Mouse (Mus musculus): ENCODE data around the gene Zfp82. TPM values are rescaled to one million over a fixed set of nuclear protein-coding genes. Genes with fewer than 3 reads are reported as not detected.

The Zfp82 gene
- polyA plus RNA-seq, 1 experiment from 2014 or later, result 4.2 TPM

DNA sequence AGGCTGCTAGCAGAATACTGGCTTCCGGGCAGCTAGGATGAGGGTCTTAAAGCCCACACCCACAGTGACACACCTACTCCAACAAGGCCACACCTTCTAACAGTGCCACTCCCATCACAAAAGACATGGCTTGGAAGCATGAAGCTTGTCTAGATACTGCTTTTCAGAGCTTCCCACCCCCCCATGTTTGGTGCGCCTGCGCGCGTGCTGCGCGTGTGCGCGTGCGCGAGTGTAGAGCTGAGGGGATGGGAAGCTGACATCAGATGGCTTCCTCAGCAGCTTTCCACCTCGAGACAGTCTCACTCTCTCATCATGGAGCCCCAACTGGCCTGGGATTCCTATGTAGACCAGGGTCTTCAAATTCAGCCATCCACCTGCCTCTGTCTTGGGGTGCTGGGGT lies 38.4 kb downstream of the Zfp82 start:
- Histone ChIP-seq H3K9ac (no peak overlapping the region), H3K9me3 (no peaks in the 10 kb centered on the region), H3K4me2 (no peak overlapping the region), H3K4me1 (no peaks in the 10 kb centered on the region), H3K4me3 (no peak overlapping the region), H3K36me3 (peaks cover 27% of the 10 kb centered on the region), H3K27ac (replicated peaks) (no peak overlapping the region), H3K27me3 (replicated peaks) (no peaks in the 10 kb centered on the region)
- WGBS, result 87% methylated on average over 12 of the region's 12 CpGs
- no peak for ATAC-seq (ENCODE audit: extremely low read depth, insufficient number of reproducible peaks, low FRiP score, low TSS enrichment)

GRCm38 (mm10) chr7:30031379-30031778 lies 41.3 kb downstream of the Zfp82 start:
- Histone ChIP-seq H3K9ac (no peak overlapping the region), H3K27ac (replicated peaks) (no peak overlapping the region)
- 82% methylated on average over 3 of the region's 3 CpGs for WGBS

GRCm38 (mm10) chr7:30030677-30031076 lies 42.0 kb downstream of the Zfp82 start:
- H3K9me3 ChIP-seq, result no peaks in the 10 kb centered on the region
- peaks cover 30% of the 10 kb centered on the region for H3K36me3 ChIP-seq
- H3K4me3 ChIP-seq, result no peak overlapping the region
- no peaks in the 10 kb centered on the region for H3K27me3 ChIP-seq (replicated peaks)
- WGBS, result 40% methylated on average over 6 of the region's 6 CpGs
- H3K27ac ChIP-seq (replicated peaks), result no peak overlapping the region
- H3K9ac ChIP-seq, result no peak overlapping the region
- H3K4me2 ChIP-seq, result no peak overlapping the region
- no peaks in the 10 kb centered on the region for H3K4me1 ChIP-seq
- ATAC-seq (ENCODE audit: extremely low read depth, insufficient number of reproducible peaks, low FRiP score, low TSS enrichment), result no peak; the same call in 1 of the 2 replicates

More at GRCm38 (mm10) chr7:30031379-30031778, 41.3 kb downstream of the Zfp82 start:
- Histone ChIP-seq H3K27me3 (replicated peaks) (no peaks in the 10 kb centered on the region), H3K9me3 (no peaks in the 10 kb centered on the region), H3K4me3 (no peak overlapping the region), H3K4me1 (no peaks in the 10 kb centered on the region), H3K4me2 (no peak overlapping the region), H3K36me3 (peaks cover 26% of the 10 kb centered on the region)
- ATAC-seq (ENCODE audit: extremely low read depth, insufficient number of reproducible peaks, low FRiP score, low TSS enrichment), result no peak

DNA sequence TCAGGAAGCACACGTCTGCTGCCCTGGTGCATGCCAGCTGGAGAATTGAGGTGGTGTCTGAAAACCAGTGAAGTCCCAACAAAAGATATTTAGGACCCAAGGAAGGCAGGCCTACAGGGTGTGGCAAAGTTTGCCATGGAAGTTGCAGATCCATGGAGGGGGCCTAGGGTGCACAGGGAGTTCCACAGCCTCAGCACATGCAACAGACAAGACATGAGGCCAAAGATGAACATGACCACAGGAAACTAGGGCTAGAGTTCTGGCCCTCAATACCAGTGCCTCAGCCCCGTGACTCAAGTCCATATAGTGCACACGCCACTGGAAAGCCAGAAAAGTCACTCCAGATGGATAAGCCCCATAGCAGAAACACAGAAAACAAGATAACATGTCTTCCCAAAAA lies 44.1 kb downstream of the Zfp82 start:
- Histone ChIP-seq H3K27me3 (replicated peaks) (no peaks in the 10 kb centered on the region), H3K9me3 (no peaks in the 10 kb centered on the region), H3K4me2 (no peak overlapping the region), H3K36me3 (peaks cover 50% of the 10 kb centered on the region), H3K4me1 (no peaks in the 10 kb centered on the region), H3K27ac (replicated peaks) (no peak overlapping the region), H3K4me3 (no peak overlapping the region), H3K9ac (no peak overlapping the region)
- WGBS, result 86% methylated on average over 3 of the region's 3 CpGs
- no peak for ATAC-seq (ENCODE audit: extremely low read depth, insufficient number of reproducible peaks, low FRiP score, low TSS enrichment)

DNA sequence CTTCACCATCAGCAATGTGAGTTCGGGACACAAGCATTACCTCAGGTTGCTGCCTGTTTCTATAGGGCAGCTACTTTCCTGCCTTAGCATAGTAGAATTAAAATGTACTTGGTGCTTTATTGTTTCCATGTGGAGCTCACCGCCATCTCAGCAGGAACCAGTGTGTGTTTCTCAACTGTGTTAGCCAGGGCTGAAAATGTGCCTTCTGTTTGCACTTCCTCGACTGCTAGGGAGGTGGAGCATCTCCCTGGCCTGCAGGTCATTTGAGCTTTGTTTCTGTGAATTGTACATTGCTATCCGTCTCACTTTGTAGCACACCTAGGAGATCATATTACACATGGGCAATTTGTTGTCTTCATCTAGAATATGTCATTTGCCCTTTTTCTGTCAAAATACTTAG lies 45.4 kb downstream of the Zfp82 start:
- H3K27me3 ChIP-seq (replicated peaks), result no peaks in the 10 kb centered on the region
- H3K27ac ChIP-seq (replicated peaks), result no peak overlapping the region
- WGBS, result 79% methylated on average over 4 of the region's 4 CpGs
- ATAC-seq (ENCODE audit: extremely low read depth, insufficient number of reproducible peaks, low FRiP score, low TSS enrichment), result no peak
- H3K9me3 ChIP-seq, result no peaks in the 10 kb centered on the region
- H3K4me1 ChIP-seq, result no peaks in the 10 kb centered on the region
- no peak overlapping the region for H3K4me3 ChIP-seq
- H3K4me2 ChIP-seq, result no peak overlapping the region
- H3K36me3 ChIP-seq, result peaks cover 62% of the 10 kb centered on the region
- no peak overlapping the region for H3K9ac ChIP-seq

- Histone ChIP-seq H3K4me1 (no peaks in the 10 kb centered on the region), H3K9me3 (no peaks in the 10 kb centered on the region), H3K27ac (replicated peaks) (no peak overlapping the region), H3K9ac (no peak overlapping the region), H3K4me2 (no peak overlapping the region), H3K36me3 (peaks cover 82% of the 10 kb centered on the region), H3K4me3 (no peak overlapping the region), H3K27me3 (replicated peaks) (no peaks in the 10 kb centered on the region)
- ATAC-seq (ENCODE audit: extremely low read depth, insufficient number of reproducible peaks, low FRiP score, low TSS enrichment), result no peak
- WGBS, result 73% methylated on average over 5 of the region's 5 CpGs
Measured at GRCm38 (mm10) chr7:30025358-30025757, 47.3 kb downstream of the Zfp82 start.

- Histone ChIP-seq H3K9ac (no peak overlapping the region), H3K4me1 (no peaks in the 10 kb centered on the region), H3K9me3 (no peaks in the 10 kb centered on the region), H3K4me2 (no peak overlapping the region), H3K36me3 (peaks cover 97% of the 10 kb centered on the region), H3K27me3 (replicated peaks) (no peaks in the 10 kb centered on the region), H3K27ac (replicated peaks) (no peak overlapping the region), H3K4me3 (no peak overlapping the region)
- WGBS, result 54% methylated on average over 8 of the region's 8 CpGs
- ATAC-seq (ENCODE audit: extremely low read depth, insufficient number of reproducible peaks, low FRiP score, low TSS enrichment), result no peak
Measured at GRCm38 (mm10) chr7:30023800-30024199, 48.9 kb downstream of the Zfp82 start.

DNA sequence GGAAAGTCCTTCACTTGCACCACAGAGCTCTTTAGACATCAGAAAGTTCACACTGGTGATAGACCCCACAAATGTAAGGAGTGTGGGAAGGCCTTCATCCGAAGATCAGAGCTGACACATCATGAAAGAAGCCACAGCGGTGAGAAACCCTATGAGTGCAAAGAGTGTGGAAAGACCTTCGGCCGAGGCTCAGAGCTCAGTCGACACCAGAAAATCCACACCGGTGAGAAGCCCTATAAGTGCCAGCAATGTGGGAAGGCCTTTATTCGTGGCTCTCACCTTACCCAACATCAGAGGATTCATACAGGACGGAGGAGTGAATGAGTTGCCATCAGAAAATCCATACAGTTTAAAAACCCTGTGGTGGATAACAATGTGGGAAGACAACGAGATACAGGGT lies 49.4 kb downstream of the Zfp82 start:
- H3K36me3 ChIP-seq, result peaks cover 97% of the 10 kb centered on the region
- WGBS, result 92% methylated on average over 9 of the region's 9 CpGs
- ATAC-seq (ENCODE audit: extremely low read depth, insufficient number of reproducible peaks, low FRiP score, low TSS enrichment), result no peak

GRCm38 (mm10) chr7:30019543-30019942 lies 53.2 kb downstream of the Zfp82 start:
- no peak overlapping the region for H3K4me2 ChIP-seq
- H3K36me3 ChIP-seq, result peaks cover 98% of the 10 kb centered on the region
- no peaks in the 10 kb centered on the region for H3K4me1 ChIP-seq
- ATAC-seq (ENCODE audit: extremely low read depth, insufficient number of reproducible peaks, low FRiP score, low TSS enrichment), result no peak
- no peak overlapping the region for H3K4me3 ChIP-seq
- 92% methylated on average over 2 of the region's 2 CpGs for WGBS
- no peak overlapping the region for H3K27ac ChIP-seq (replicated peaks)
- no peaks in the 10 kb centered on the region for H3K9me3 ChIP-seq
- no peak overlapping the region for H3K9ac ChIP-seq
- no peaks in the 10 kb centered on the region for H3K27me3 ChIP-seq (replicated peaks)

More for the DNA sequence above, 49.4 kb downstream of the Zfp82 start:
- Histone ChIP-seq H3K4me2 (no peak overlapping the region), H3K9me3 (no peaks in the 10 kb centered on the region), H3K27ac (replicated peaks) (no peak overlapping the region), H3K4me1 (no peaks in the 10 kb centered on the region), H3K27me3 (replicated peaks) (no peaks in the 10 kb centered on the region), H3K9ac (no peak overlapping the region), H3K4me3 (no peak overlapping the region)

DNA sequence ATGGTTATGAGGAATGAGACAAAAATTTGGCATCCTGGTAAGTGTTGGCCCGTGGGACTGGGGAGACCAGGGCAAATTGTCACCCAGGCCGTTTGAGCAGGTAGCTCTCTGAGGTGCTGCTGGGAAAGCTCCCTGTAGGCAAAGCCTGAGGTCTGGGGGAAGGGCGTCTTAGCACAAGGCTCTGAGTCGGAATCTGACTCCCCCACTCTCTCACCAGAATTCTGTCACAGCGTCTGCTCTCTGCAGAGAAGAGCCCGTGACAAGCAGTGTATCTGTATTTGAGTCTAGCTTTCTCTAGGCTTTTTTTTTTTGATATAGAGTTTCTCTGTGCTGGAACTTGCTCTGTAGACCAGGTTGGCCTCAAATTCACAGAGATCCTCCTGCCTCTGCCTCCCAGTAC lies 55.5 kb downstream of the Zfp82 start:
- H3K4me3 ChIP-seq, result no peak overlapping the region
- no peak overlapping the region for H3K4me2 ChIP-seq
- no peak overlapping the region for H3K9ac ChIP-seq
- ATAC-seq (ENCODE audit: extremely low read depth, insufficient number of reproducible peaks, low FRiP score, low TSS enrichment), result no peak
- no peak overlapping the region for H3K27ac ChIP-seq (replicated peaks)
- WGBS, result 94% methylated on average over 6 of the region's 6 CpGs
- H3K9me3 ChIP-seq, result no peaks in the 10 kb centered on the region
- H3K36me3 ChIP-seq, result peaks cover 90% of the 10 kb centered on the region
- no peaks in the 10 kb centered on the region for H3K27me3 ChIP-seq (replicated peaks)
- H3K4me1 ChIP-seq, result no peaks in the 10 kb centered on the region

GRCm38 (mm10) chr7:30012956-30013363 lies 59.7 kb downstream of the Zfp82 start:
- no peak overlapping the region for H3K4me3 ChIP-seq
- no peak overlapping the region for H3K27ac ChIP-seq (replicated peaks)
- H3K4me1 ChIP-seq, result no peaks in the 10 kb centered on the region
- no peak overlapping the region for H3K4me2 ChIP-seq
- peaks cover 86% of the 10 kb centered on the region for H3K36me3 ChIP-seq
- ATAC-seq (ENCODE audit: extremely low read depth, insufficient number of reproducible peaks, low FRiP score, low TSS enrichment), result no peak
- WGBS, result 82% methylated on average over 4 of the region's 4 CpGs
- no peaks in the 10 kb centered on the region for H3K27me3 ChIP-seq (replicated peaks)
- H3K9me3 ChIP-seq, result no peaks in the 10 kb centered on the region
- H3K9ac ChIP-seq, result no peak overlapping the region

- no peaks in the 10 kb centered on the region for H3K4me1 ChIP-seq
- peaks cover 86% of the 10 kb centered on the region for H3K36me3 ChIP-seq
- no peak for ATAC-seq (ENCODE audit: extremely low read depth, insufficient number of reproducible peaks, low FRiP score, low TSS enrichment)
- WGBS, result 82% methylated on average over 10 of the region's 10 CpGs
- no peak overlapping the region for H3K9ac ChIP-seq
- H3K27me3 ChIP-seq (replicated peaks), result no peaks in the 10 kb centered on the region
- H3K4me3 ChIP-seq, result no peak overlapping the region
- no peak overlapping the region for H3K27ac ChIP-seq (replicated peaks)
- no peaks in the 10 kb centered on the region for H3K9me3 ChIP-seq
- H3K4me2 ChIP-seq, result no peak overlapping the region
Measured at GRCm38 (mm10) chr7:30010551-30011195, 62.0 kb downstream of the Zfp82 start.

All from heart, embryonic 13.5 days (tissue).